Mouse (Mus musculus) heart, postnatal 14 days (tissue): ENCODE measurements around the gene Vac14. TPM values are rescaled to one million over a fixed set of nuclear protein-coding genes. Genes with fewer than 3 reads are reported as not detected.

Source experiments
- DNase-seq, 2 experiments: peaks; one replicate each; pipeline ENCODE4 v3.0.0; 2021 to 2022
- intact Hi-C: fragments of 180-260 bp; cut with DNase I; formaldehyde crosslinking; loops from one replicate; pipeline ENCODE4 v1.15.1; 2025
- long read RNA-seq, 2 experiments: library from polyadenylated mRNA; stranded (forward); transcript quantifications; one replicate each; pipeline ENCODE4 v2.0.0; 2021
- total RNA-seq, 2 experiments: library from RNA; stranded (reverse); gene quantifications; 2 replicates each; pipeline ENCODE4 v1.2.3; 2021

The Vac14 gene
- 10 to 100 TPM; 15.5 to 16.2 TPM for total RNA-seq
- long read RNA-seq, experiment 1, transcript Vac14-201 (19 exons, 3,069 nt): major isoform, 21 of 47 reads
- long read RNA-seq, experiment 1, partial matches to known transcripts: 1 of 47 reads
- long read RNA-seq, experiment 1, other reads (novel, unspliced or antisense): 25 of 47 reads
- long read RNA-seq, experiment 2, transcript Vac14-201 (19 exons, 3,069 nt): major isoform, 28 of 62 reads
- long read RNA-seq, experiment 2, partial matches to known transcripts: 5 of 62 reads
- long read RNA-seq, experiment 2, other reads (novel, unspliced or antisense): 29 of 62 reads

GRCm38 (mm10) chr8:110618391-110619207 is at the start of gene Vac14:
Gene Vac14, plus strand, starts transcription at chr8:110618585.
- intact Hi-C loops: no loop called here
- peak; percentile 96 to 99 for DNase-seq

DNA sequence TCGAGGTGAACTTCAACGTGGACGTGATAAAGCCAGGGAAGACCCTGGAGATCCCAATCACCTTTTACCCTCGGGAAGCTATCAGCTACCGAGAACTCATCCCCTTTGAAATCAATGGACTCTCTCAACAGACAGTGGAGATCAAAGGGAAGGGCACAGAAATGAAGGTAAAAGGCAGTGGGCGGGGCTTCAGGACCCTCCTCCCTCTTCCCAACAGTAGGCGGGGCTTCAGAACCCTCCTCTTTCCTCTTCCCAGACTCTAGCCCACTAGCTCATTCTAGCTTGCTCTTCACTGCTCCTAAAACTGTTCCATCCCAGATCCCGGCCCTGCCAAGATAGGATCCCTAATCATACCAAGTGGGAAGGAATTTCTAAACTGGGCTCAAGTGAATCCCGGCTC is 25.7 kb upstream of the Vac14 start:
- intact Hi-C loops: no loop called here
- DNase-seq: no peak

DNA sequence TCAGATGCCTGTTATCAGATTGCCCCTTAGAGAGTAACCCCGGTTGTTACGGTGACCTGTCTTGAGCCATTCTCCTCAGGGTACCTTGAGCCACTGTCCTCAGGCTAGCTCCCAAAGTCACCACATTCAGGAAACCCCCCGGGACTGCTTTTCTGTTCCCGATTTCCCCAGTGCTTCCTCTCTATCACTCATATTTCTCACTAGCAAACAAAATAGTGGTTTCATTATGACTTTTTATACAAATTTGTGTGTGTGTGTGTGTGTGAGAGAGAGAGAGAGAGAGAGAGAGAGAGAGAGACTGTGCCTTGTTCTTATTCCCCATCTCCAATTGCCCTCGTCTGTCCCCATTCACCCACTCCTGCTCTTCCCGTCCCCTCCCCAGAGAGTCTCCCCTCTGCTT is 24.2 kb upstream of the Vac14 start:
- DNase-seq: no peak
- intact Hi-C loops: no loop called here

DNA sequence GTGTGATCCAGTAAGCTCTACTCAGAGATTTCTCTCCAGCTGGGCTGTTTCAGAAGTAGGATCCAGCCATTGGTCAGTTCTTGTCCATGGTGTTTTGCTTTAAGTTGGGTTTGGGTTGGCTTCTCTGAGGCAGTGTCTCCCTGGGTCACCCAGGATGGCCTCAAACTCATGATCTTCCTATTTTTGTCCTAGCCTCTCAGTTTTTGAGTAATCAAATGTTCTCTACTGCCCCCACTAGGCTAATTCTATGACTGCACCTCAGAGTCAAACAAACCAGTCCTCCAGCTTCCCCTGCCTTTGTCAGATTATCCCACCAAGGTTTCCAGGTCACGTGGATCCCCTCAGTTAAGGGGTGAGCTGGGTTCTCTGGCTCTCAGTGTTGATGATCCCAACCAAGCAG is 13.8 kb upstream of the Vac14 start:
- peak; percentile 7 to 68 for DNase-seq
- intact Hi-C loops: loop anchor here (5.0 kb wide), 1 partner anchor 472 kb away; no protein-coding TSS in a partner anchor

DNA sequence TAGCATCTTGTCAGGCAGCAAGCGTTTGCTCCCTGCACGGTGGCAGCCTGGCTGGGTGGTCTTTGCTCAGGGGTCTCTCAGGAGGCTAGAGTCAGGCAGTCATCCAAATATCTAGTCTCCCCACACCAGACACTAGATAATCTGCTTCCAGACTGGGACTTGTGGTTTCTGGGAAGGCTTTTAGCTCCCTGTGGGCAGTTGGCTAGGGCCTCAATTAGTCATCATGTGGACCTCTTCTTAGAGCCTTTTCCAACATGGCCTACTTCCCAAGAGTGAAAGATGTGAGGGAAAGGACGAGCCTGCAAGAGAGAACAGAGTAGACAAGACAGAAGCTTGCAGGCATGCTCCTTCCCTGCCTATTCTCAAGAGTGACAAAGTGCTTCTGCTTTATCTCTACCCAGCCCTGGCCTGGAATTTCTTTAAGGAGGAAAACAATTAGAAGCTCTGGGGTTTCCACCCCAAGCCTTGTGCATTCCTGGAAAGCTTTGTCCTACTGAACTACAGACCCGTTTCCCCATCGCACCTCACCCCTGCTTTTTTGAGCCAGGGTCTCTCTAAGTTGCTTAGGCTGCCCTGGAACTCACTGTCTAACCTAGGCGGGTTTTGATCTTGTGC is 12.9 kb upstream of the Vac14 start:
- intact Hi-C loops: no loop called here
- peak in 1 of 2 experiments; percentile 32 for DNase-seq

DNA sequence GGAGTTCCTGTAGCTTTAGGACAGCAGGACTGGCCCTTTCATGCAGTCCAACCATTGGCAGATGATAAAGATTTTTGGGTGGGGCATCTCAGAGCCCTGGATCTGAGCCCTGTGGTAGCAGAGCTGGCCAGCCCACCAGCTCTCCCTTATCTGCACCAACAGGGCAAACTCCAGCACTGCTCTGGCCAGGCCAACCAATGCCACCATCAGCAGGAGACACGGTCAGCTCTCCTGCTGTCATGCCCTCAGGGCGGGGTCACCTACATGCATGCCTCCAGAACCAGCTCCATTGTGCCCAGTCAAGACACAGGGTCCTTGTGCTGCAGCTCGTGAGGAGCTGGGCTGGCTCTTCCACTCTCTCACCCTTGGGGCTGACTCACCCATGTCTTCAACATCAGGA is 2.7 kb upstream of the Vac14 start:
- no peak for DNase-seq
- intact Hi-C loops: no loop called here

GRCm38 (mm10) chr8:110617801-110618358 is 505 bp upstream of the Vac14 start:
- DNase-seq: no peak
- intact Hi-C loops: no loop called here

DNA sequence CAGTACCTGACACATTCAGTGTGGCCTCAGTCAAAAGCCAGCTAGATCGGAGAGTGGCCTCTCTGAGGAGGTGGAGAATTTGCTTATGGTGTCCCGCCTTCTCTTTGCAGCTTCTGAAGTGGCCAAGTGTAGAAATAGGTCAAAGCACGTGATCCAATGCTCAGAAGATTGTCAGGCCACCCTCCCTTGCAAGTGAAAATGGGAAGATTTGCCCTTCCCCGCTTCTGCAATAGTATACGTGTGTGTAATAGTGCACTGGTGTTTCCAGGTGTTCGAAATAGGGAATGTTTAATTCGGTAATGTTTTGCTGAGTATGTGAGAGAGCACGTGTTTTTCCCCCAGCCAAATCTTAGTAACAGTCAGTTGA is 806 bp downstream of the Vac14 start:
- DNase-seq: no peak
- intact Hi-C loops: no loop called here

- no peak for DNase-seq
- intact Hi-C loops: loop anchor here (10.0 kb wide), 1 partner anchor 475 kb away; the partner anchor contains the start of genes Clec18a and Pdpr
These were observed 1.5 kb downstream of the Vac14 start for GRCm38 (mm10) chr8:110619919-110620318.

GRCm38 (mm10) chr8:110626431-110626830 is 8.0 kb downstream of the Vac14 start:
- intact Hi-C loops: loop anchor here (10.0 kb wide), 1 partner anchor 468 kb away; the partner anchor contains the start of genes Clec18a and Pdpr
- no peak for DNase-seq

GRCm38 (mm10) chr8:110629245-110630063 is 11.1 kb downstream of the Vac14 start:
- intact Hi-C loops: loop anchor here (10.0 kb wide), 1 partner anchor 465 kb away; the partner anchor contains the start of genes Clec18a and Pdpr
- DNase-seq: peak; percentile 47 to 63

- no peak for DNase-seq
- intact Hi-C loops: no loop called here
These were observed 11.7 kb downstream of the Vac14 start for GRCm38 (mm10) chr8:110630079-110630478.

DNA sequence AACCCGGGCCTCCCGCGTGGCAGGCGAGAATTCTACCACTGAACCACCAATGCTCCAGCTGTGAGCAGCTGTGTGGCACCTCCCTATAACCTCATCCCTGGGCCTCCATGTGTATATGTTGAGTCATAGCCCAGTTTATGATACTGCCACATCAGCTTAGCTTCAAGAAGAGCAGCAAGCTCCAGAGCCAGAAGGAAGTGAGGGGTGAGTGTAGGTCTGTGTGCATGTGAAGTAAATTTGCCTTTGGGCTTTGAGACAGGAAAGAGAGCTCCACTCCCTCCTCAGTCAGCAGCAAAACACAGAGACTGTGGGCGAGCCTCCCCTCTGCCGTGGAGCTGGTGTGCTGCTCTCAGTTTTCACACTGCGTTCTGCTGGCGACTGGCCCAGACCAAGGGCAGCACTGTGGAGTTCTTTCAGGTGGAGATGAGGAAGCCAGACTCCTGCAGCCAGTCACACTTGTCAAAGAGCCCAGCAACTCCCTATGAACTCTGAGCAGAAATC is 12.2 kb downstream of the Vac14 start:
- intact Hi-C loops: no loop called here

DNA sequence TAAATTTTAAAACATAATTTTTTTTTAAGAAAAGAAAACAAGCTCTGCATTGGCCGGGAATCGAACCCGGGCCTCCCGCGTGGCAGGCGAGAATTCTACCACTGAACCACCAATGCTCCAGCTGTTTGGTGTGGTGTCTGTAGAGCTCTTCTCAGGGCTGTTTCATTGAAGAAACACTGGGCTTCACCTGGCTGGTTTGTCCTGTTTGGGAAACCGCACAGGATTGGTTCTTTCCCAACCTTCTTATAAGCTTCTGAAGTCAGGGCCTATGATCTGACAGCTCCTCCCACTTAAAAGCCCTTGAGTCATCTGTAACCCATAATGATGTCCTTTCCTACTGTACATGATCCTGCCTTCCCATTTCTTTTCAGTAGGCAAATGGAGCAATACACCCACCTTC is 12.8 kb downstream of the Vac14 start:
- peak; percentile 35 to 43 for DNase-seq
- intact Hi-C loops: no loop called here

More for the DNA sequence above, 12.2 kb downstream of the Vac14 start:
- peak; percentile 68 to 75 for DNase-seq

- no peak for DNase-seq
- intact Hi-C loops: no loop called here
These were observed 15.4 kb downstream of the Vac14 start for GRCm38 (mm10) chr8:110633814-110634213.

DNA sequence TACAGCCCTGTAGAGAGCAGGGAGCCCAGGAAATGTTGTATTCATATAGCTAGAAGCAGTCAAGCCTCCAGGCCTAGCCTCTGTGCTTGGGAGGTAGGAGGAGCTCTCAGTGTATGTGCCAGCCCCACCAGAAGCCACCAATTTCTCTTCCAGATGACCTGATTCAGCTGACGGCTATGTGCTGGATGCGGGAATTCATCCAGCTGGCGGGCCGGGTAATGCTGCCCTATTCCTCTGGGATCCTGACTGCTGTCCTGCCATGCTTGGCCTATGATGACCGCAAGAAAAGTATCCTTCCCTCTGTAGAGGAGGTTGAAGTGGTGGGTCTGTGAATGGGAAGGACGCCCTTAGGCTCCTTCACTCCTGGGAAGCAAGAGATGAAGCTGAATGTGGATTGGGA is 17.8 kb downstream of the Vac14 start:
- DNase-seq: no peak
- intact Hi-C loops: no loop called here

- no peak for DNase-seq
- intact Hi-C loops: loop anchor here (10.0 kb wide), 1 partner anchor 172 kb away; no protein-coding TSS in a partner anchor
These were observed 23.9 kb downstream of the Vac14 start for GRCm38 (mm10) chr8:110642331-110642730.

GRCm38 (mm10) chr8:110643177-110643576 is 24.8 kb downstream of the Vac14 start:
- no peak for DNase-seq
- intact Hi-C loops: loop anchor here (10.0 kb wide), 1 partner anchor 172 kb away; no protein-coding TSS in a partner anchor

DNA sequence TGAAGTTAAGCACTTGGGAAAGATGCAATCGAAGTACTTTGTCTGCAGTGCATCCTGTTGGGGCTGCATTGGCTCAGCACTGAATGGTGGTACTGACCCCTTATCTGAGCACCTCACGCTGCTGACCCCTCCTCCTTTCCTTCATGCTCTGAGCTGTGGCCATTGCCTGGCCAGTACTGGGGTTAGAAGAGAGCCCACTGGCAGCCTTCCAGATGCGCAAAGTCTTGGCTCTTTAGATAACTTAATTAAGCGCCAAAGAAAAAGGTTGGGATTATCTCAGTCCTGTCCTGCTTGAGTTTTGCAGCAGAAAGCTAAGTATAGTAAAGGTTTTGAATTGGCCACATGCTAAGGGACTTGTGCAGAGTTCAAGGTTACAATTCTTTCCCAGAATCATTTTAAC is 26.0 kb downstream of the Vac14 start:
- no peak for DNase-seq
- intact Hi-C loops: loop anchor here (10.0 kb wide), 1 partner anchor 170 kb away; no protein-coding TSS in a partner anchor
